Mouse (Mus musculus): ENCODE results near the gene Csnk1e. TPM values are rescaled to one million over a fixed set of nuclear protein-coding genes. Genes with fewer than 3 reads are reported as not detected.

The Csnk1e gene
- polyA plus RNA-seq (2011; ENCODE audit: insufficient read depth, insufficient read length, low read depth, missing spikeins), result 113 and 116 TPM in 2 replicates

DNA sequence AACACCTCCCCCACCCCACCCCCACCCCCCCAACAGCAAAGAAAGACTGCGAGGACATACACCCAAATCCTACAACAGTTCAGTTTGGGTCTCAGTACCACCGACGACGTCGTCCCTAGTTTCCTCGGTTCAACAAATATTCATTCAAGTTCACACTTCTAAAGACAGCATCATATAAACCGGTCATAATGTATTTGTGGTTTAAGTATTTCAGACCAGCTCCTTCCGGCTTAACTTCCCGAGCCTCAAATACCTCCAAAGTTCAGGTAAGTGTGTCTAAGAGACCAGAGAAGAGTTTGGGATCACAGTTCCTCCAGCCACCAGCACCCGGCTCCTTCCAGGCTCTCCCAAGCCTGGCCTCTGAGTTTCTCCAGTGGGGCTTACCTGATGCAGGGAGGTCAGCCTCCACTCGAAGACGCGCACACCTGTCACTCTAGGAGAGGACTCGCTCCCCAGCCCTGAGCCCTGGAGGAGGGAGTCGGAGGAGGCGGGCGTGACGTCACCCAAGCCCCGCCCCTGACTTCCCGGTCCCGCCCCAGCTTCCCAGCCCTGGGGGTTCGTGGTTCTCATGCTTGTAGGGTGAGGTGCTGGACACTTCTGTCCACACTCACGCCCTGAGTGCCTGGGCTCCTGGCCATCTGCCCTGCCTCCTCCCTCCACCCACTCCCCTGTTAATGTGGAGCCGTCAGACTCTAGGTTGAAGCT is at the start of gene Csnk1e:
TSS of gene Csnk1e (minus strand) at position 461 of the 705 bp plus-strand sequence.
- Histone ChIP-seq H3K27ac (ENCODE audit: insufficient read depth, low read length) (no peak within 1 kb of the TSS; the same call in 1 of the 2 replicates), H3K4me1 (ENCODE audit: control insufficient read depth, insufficient read depth, low read length) (peaks cover 9% of the 10 kb centered on the region), H3K4me3 (ENCODE audit: low read depth, low read length) (peak within 1 kb of the TSS; percentile 61), H3K36me3 (ENCODE audit: control insufficient read depth, insufficient read depth, low read length, poor library complexity, severe bottlenecking) (no peaks in the 10 kb centered on the region), H3K9me3 (replicated peaks; ENCODE audit: control insufficient read depth, insufficient read depth, low read length, poor library complexity, severe bottlenecking) (no peaks in the 10 kb centered on the region), H3K27me3 (ENCODE audit: control insufficient read depth, insufficient read depth, low read length, poor library complexity, severe bottlenecking) (no peaks in the 10 kb centered on the region), H3K9ac (ENCODE audit: low read depth, poor library complexity, severe bottlenecking) (peak within 1 kb of the TSS; percentile 73)
- TF ChIP-seq POLR2A (IDR thresholded peaks at IDR 0.05; ENCODE audit: insufficient read depth, low read length) (peak; percentile 82), CTCF (IDR thresholded peaks at IDR 0.05; ENCODE audit: low read depth, low read length) (no peak), EP300 (IDR thresholded peaks at IDR 0.05; ENCODE audit: insufficient read depth, low read depth, low read length) (0 out of 2 replicates have a peak, but pooled peaks have one; percentile 37)

DNA sequence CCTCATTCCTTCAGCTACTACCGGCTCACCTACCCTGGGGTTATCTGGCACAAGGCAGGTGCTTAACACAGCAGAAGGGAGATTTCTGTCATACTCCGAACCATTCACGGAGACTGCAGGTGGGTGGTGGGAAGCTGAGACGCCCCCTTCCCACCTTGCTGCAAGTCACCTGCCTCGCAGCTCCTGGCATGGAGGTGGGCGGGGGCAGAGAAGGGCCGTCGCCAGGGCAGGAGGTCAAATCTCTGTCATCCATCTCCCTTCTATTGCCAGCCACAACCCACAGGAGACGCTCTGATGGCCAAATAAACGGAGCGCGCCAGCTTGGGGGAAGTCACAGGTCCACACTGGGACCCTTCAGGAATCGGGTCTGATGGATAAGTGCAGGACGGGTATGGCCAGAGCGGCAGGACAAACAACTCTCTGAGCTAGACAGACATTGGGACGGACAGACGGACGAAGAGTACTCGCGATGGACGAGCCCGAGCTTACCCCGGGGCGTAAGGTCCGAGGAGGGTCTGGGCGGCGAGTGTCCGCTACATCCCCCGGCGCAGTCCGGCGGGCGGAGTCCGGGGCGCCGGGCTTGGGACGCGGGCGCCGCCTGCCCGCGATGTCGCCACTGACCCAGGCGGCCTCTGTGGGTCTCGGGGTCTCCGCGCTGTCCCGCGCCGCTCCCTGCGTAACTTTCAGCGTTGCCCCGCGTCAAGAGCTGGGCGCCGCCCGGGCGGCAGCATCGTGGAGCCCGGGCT is 49.5 kb upstream of the Csnk1e start, which contains the start of gene Kcnj4:
TSS of gene Kcnj4 (minus strand) at position 535 of the 746 bp plus-strand sequence.
- Histone ChIP-seq H3K9me3 (replicated peaks; ENCODE audit: control insufficient read depth, insufficient read depth, low read length, poor library complexity, severe bottlenecking) (no peaks in the 10 kb centered on the region), H3K27ac (ENCODE audit: insufficient read depth, low read length) (no peak within 1 kb of the TSS), H3K36me3 (ENCODE audit: control insufficient read depth, insufficient read depth, low read length, poor library complexity, severe bottlenecking) (no peaks in the 10 kb centered on the region), H3K27me3 (ENCODE audit: control insufficient read depth, insufficient read depth, low read length, poor library complexity, severe bottlenecking) (peaks cover 3% of the 10 kb centered on the region; the same call in 1 of the 2 replicates), H3K4me3 (ENCODE audit: low read depth, low read length) (peak within 1 kb of the TSS; percentile 72), H3K4me1 (ENCODE audit: control insufficient read depth, insufficient read depth, low read length) (peaks cover 2% of the 10 kb centered on the region), H3K9ac (ENCODE audit: low read depth, poor library complexity, severe bottlenecking) (peak within 1 kb of the TSS; percentile 90)
- TF ChIP-seq POLR2A (IDR thresholded peaks at IDR 0.05; ENCODE audit: insufficient read depth, low read length) (no peak), EP300 (IDR thresholded peaks at IDR 0.05; ENCODE audit: insufficient read depth, low read depth, low read length) (no peak), CTCF (IDR thresholded peaks at IDR 0.05; ENCODE audit: low read depth, low read length) (no peak)

DNA sequence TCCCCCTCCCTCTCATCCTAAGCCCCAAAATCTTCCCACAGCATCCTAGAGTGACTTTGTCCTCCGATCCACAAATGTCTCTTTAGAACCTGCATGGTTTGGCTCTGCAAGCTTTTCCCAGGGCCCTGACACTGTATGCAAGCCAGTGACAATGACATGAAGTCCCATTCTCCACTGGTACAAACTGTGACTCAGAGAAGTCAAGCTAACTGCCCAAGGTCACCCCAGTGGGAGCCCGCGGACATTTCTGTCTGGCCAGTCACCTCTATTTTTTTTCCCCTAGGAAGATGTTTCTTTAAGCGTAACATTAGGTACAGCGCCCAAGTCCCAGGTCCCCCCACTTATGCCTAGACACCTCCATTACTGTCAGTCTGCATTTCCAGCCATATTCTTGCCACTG is 48.1 kb upstream of the Csnk1e start:
- Histone ChIP-seq H3K4me3 (ENCODE audit: low read depth, low read length) (no peak overlapping the region), H3K27ac (ENCODE audit: insufficient read depth, low read length) (no peak overlapping the region), H3K27me3 (ENCODE audit: control insufficient read depth, insufficient read depth, low read length, poor library complexity, severe bottlenecking) (peaks cover 3% of the 10 kb centered on the region; the same call in 1 of the 2 replicates), H3K9me3 (replicated peaks; ENCODE audit: control insufficient read depth, insufficient read depth, low read length, poor library complexity, severe bottlenecking) (no peaks in the 10 kb centered on the region), H3K36me3 (ENCODE audit: control insufficient read depth, insufficient read depth, low read length, poor library complexity, severe bottlenecking) (no peaks in the 10 kb centered on the region), H3K4me1 (ENCODE audit: control insufficient read depth, insufficient read depth, low read length) (peaks cover 2% of the 10 kb centered on the region), H3K9ac (ENCODE audit: low read depth, poor library complexity, severe bottlenecking) (no peak overlapping the region)
- no peak for TF ChIP-seq POLR2A (IDR thresholded peaks at IDR 0.05; ENCODE audit: insufficient read depth, low read length)
- TF ChIP-seq EP300 (IDR thresholded peaks at IDR 0.05; ENCODE audit: insufficient read depth, low read depth, low read length), result no peak
- no peak for TF ChIP-seq CTCF (IDR thresholded peaks at IDR 0.05; ENCODE audit: low read depth, low read length)

DNA sequence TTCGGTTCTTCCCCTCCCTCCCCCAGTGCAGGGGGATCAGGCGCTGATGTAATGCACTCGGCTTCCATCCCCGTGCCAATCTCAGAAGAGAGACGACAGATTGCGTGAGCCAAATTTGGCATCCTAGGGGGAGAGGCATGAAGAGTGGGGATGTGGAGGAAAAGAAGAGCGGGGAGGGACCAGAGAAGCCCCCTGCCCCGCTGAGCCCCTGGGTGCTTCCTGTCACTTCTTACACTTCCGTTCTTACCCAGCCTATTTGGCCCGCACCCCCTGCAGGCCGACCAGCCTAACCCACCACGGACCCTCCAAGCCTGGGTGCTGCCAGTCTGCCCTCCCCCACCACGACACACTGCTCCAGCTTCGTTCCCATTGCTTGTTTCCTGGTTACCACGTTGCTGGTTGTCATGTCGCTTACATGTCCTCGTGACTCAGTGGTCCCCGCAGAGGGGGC is 47.5 kb upstream of the Csnk1e start:
- no peak overlapping the region for H3K4me3 ChIP-seq (ENCODE audit: low read depth, low read length)
- H3K4me1 ChIP-seq (ENCODE audit: control insufficient read depth, insufficient read depth, low read length), result peaks cover 2% of the 10 kb centered on the region
- H3K27ac ChIP-seq (ENCODE audit: insufficient read depth, low read length), result no peak overlapping the region
- H3K36me3 ChIP-seq (ENCODE audit: control insufficient read depth, insufficient read depth, low read length, poor library complexity, severe bottlenecking), result no peaks in the 10 kb centered on the region
- no peak for TF ChIP-seq CTCF (IDR thresholded peaks at IDR 0.05; ENCODE audit: low read depth, low read length)
- TF ChIP-seq POLR2A (IDR thresholded peaks at IDR 0.05; ENCODE audit: insufficient read depth, low read length), result no peak
- no peak for TF ChIP-seq EP300 (IDR thresholded peaks at IDR 0.05; ENCODE audit: insufficient read depth, low read depth, low read length)
- peaks cover 3% of the 10 kb centered on the region; the same call in 1 of the 2 replicates for H3K27me3 ChIP-seq (ENCODE audit: control insufficient read depth, insufficient read depth, low read length, poor library complexity, severe bottlenecking)
- H3K9ac ChIP-seq (ENCODE audit: low read depth, poor library complexity, severe bottlenecking), result no peak overlapping the region
- no peaks in the 10 kb centered on the region for H3K9me3 ChIP-seq (replicated peaks; ENCODE audit: control insufficient read depth, insufficient read depth, low read length, poor library complexity, severe bottlenecking)

DNA sequence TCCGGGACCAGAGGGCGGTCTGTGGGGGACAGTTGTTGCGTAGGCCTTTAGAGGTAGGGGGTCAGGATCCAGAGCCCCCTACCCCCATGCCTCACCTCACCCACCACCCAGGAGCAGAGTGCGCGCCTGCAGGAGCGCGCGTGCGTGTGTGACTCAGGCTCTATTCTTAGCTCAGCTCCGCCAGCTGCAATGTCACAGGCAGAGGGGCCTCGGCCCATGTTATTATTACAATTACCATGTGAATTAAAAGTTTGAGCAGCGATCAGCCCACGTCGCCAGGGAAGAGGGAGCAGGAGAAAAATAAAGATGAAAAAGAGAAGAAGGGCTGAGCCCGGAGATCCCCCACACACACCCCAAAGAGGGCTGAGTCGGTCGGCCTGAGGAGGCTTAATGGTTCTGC is 44.7 kb upstream of the Csnk1e start:
- Histone ChIP-seq H3K4me3 (ENCODE audit: low read depth, low read length) (peak overlapping the region; percentile 51), H3K9me3 (replicated peaks; ENCODE audit: control insufficient read depth, insufficient read depth, low read length, poor library complexity, severe bottlenecking) (no peaks in the 10 kb centered on the region), H3K9ac (ENCODE audit: low read depth, poor library complexity, severe bottlenecking) (no peak overlapping the region), H3K4me1 (ENCODE audit: control insufficient read depth, insufficient read depth, low read length) (no peaks in the 10 kb centered on the region), H3K27me3 (ENCODE audit: control insufficient read depth, insufficient read depth, low read length, poor library complexity, severe bottlenecking) (peaks cover 3% of the 10 kb centered on the region; the same call in 1 of the 2 replicates), H3K36me3 (ENCODE audit: control insufficient read depth, insufficient read depth, low read length, poor library complexity, severe bottlenecking) (no peaks in the 10 kb centered on the region), H3K27ac (ENCODE audit: insufficient read depth, low read length) (no peak overlapping the region)
- TF ChIP-seq POLR2A (IDR thresholded peaks at IDR 0.05; ENCODE audit: insufficient read depth, low read length), result no peak
- no peak for TF ChIP-seq CTCF (IDR thresholded peaks at IDR 0.05; ENCODE audit: low read depth, low read length)
- no peak for TF ChIP-seq EP300 (IDR thresholded peaks at IDR 0.05; ENCODE audit: insufficient read depth, low read depth, low read length)
